Mouse (Mus musculus) adrenal gland, adult 8-10 months (tissue): ENCODE data around the gene Ogt. TPM values are rescaled to one million over a fixed set of nuclear protein-coding genes. Genes with fewer than 3 reads are reported as not detected.
A peak's percentile ranks its signal among the peaks of the same experiment; 100 is the strongest.

Experiments used
- DNase-seq: peaks from one replicate; pipeline ENCODE4 v3.0.0; 2022
- total RNA-seq, 4 experiments: library from RNA; stranded (reverse); gene quantifications; 2 replicates each; pipeline ENCODE4 v1.2.4; 2022

Gene Ogt
- total RNA-seq, result 100 to 1,000 TPM; 180 to 279 (median 225) TPM

GRCm38 (mm10) chrX:101639741-101640166 is at the start of gene Ogt:
Gene Ogt, plus strand, starts transcription at chrX:101640060.
- peak; percentile 90 for DNase-seq

DNA sequence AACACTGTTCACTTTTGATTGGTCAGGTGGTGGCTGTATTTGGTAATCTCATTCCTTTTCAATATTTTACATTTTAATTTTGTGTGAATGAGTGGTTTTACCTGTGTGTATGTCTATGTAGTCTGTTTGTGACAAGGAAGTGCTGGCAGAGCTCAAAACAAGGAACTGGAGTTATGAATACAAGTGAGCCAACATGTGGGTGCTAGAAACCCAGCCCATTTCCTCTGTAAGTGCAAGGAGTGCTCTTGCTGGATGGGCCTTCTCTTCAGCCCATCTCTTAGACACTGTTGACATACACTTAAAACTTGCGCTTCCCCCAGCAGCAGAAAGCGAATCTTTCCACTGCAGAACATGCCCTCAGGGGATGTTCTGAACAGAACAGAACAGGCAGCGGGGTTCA is 23.7 kb upstream of the Ogt start:
- DNase-seq, result no peak

- DNase-seq, result no peak
These were observed 22.0 kb upstream of the Ogt start for GRCm38 (mm10) chrX:101617889-101618288.

GRCm38 (mm10) chrX:101620317-101620716 is 19.5 kb upstream of the Ogt start:
- no peak for DNase-seq

DNA sequence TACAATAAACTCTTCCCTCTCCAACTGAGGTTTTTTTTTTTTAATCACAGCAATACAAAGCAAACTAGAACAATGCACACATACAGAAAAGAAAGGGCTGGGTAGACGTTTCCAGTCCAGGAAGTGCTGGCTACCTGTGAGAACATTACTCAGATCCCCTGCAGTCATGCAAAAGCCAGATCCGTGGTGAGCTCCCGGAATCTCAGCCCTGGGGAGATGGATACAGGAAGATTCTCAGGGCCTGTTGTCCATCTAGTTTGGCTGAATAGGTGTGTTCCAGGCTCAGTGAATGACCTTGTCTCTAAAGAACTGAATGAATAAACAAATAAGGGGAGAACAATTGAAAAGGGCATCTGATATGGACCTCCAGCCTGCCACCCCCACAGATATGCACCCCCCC is 17.3 kb upstream of the Ogt start:
- no peak for DNase-seq

- DNase-seq, result no peak
These were observed 2.9 kb upstream of the Ogt start for GRCm38 (mm10) chrX:101636821-101637525.

GRCm38 (mm10) chrX:101638856-101639255 is 1.0 kb upstream of the Ogt start:
- DNase-seq, result no peak

- DNase-seq, result no peak
These were observed 554 bp upstream of the Ogt start for GRCm38 (mm10) chrX:101639306-101639705.

- DNase-seq, result peak; percentile 24
These were observed 617 bp downstream of the Ogt start for GRCm38 (mm10) chrX:101640194-101641160.

DNA sequence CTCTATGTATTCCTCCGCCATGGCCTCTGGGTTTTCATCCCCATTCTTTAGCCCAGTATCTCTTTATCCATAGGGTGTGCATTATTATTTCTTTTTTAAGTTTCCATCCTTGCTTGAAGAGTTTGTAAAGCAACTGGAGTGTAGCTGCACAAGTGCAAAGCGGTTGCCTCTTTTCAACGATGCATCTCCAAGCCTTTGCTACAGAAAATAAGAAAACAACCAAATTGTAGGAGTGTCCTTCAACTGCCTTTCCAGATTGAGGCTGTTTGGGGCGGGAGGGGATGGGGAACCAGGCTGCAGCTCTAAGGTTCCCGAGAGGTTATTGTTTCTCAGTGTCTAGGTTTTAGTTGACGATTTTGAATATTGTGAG is 1.3 kb downstream of the Ogt start:
- DNase-seq, result no peak

GRCm38 (mm10) chrX:101642091-101642490 is 2.2 kb downstream of the Ogt start:
- DNase-seq, result no peak

GRCm38 (mm10) chrX:101645286-101645685 is 5.4 kb downstream of the Ogt start:
- DNase-seq, result no peak

DNA sequence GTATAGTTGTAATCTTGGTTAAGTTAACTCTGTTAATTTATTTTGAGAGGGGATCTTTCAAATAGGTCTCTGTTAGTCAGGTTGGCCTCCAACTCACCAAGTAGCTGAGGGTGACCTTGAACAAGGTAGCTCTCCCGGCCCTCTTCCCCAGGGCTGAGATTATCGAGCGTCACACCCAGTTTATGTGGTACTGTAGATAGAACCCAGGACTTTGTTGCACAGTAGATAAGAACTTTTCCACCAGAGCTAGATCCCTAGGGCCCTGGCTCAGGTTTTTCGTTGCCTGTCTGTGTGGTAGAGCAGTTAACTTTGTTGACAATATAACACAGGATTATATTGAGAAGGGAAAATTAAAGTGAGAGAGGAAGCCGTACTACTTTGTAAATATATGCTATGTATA is 6.8 kb downstream of the Ogt start:
- DNase-seq, result no peak

GRCm38 (mm10) chrX:101695686-101696085 is 55.8 kb downstream of the Ogt start:
- DNase-seq, result no peak

GRCm38 (mm10) chrX:101697537-101697936 is 57.7 kb downstream of the Ogt start:
- DNase-seq, result no peak

GRCm38 (mm10) chrX:101698232-101698631 is 58.4 kb downstream of the Ogt start:
- no peak for DNase-seq

DNA sequence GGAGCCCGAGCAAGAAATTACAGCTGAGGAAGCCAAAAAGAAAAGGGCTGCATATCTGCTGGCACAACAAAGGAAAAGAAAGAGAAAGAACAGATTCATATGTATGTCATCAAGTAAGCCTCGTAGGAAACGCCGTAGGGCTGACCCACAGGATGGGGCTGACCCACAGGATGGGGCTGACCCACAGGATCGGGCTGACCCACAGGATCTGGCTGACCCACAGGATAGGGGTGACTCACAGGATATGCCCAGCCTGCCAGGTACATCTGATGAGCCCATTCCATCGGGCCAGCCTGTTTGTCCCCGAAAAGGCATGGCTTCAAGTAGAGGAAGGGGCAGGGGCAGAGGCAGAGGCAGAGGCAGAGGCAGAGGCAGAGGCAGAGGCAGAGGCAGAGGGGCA is 65.3 kb downstream of the Ogt start:
- no peak for DNase-seq

GRCm38 (mm10) chrX:101720401-101720800 is 80.5 kb downstream of the Ogt start:
- no peak for DNase-seq

DNA sequence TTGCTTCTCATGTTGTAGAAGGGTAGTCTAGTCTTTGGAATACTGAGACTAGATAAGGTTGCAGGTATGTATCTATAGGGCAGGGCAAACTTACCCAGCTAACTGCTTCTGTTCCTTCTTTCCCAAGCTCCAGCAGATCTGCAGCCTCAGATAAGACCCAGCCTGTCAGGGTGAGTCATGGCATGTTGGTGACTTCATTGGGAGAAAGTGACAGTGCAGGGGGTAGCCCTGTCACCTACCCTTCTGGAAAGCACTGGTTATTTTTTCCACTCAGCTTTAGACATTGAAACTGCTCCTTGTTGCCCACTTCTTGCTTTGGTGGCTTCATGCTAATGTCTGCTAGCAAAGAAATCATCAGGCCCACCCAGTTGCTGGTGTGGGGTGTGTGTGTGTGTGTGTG is 90.2 kb downstream of the Ogt start:
- DNase-seq, result no peak

DNA sequence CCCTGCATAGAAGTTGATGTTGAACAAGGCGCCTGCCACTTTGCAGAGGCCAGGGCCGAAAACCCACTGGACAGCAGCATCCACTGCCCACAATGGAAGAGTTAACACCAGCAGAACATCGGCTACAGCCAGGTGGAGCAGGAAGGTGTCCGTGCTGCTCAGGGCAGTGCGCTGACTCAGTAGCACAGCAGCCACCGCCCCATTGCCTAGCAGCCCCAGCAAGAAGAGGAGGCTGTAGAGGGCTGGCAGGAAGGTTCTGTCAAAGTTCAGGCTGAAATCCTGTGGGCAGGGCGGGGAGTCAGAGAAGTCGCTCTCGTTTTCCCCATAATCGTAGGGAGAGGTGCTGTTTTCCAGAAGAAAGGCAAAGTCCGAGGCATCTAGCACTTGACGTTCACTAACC is 92.8 kb downstream of the Ogt start:
- no peak for DNase-seq

DNA sequence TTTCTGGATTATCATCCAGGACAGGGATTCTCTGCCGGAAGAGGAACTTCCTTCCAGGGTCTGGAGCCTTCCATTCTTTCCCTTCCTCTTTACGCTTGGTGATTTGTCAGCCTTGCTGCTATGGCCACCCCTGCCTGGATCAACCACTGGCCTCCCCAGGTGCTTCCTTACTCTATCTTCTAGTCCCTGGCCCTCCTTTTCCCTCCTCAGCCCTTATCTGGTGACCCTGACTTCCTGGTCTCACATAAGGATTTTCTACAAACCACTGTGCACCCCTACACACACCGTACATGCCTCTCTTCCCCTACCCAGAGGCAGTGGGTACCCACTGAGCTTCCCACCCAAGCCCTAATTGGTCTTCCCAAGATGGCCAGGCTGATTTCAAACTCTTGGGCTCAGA is 93.4 kb downstream of the Ogt start:
- no peak for DNase-seq

- DNase-seq, result peak; percentile 51
These were observed 94.0 kb downstream of the Ogt start, which contains the start of gene Cxcr3 for GRCm38 (mm10) chrX:101733828-101734319. Gene Cxcr3, minus strand, starts transcription at chrX:101734269.
